Mouse (Mus musculus) layer of hippocampus, postnatal 36 days (tissue): Measurements from ENCODE around the gene Erc2. TPM values are rescaled to one million over a fixed set of nuclear protein-coding genes. Genes with fewer than 3 reads are reported as not detected.

Experiments
- DNase-seq, 2 experiments: peaks; one replicate each; pipeline ENCODE4 v3.0.0; 2022
- total RNA-seq, 2 experiments: library from RNA; stranded (reverse); gene quantifications; 2 replicates each; pipeline ENCODE4 v1.2.3; 2021

Erc2 gene
- total RNA-seq, 2 experiments from 2014 or later = 221 to 266 TPM

GRCm38 (mm10) chr14:28457428-28457827 is 835.2 kb downstream of the Erc2 start:
- DNase-seq = no peak

GRCm38 (mm10) chr14:28467956-28468355 is 845.7 kb downstream of the Erc2 start:
- no peak for DNase-seq

- no peak for DNase-seq
Measured at GRCm38 (mm10) chr14:28469696-28470095, 847.5 kb downstream of the Erc2 start.

DNA sequence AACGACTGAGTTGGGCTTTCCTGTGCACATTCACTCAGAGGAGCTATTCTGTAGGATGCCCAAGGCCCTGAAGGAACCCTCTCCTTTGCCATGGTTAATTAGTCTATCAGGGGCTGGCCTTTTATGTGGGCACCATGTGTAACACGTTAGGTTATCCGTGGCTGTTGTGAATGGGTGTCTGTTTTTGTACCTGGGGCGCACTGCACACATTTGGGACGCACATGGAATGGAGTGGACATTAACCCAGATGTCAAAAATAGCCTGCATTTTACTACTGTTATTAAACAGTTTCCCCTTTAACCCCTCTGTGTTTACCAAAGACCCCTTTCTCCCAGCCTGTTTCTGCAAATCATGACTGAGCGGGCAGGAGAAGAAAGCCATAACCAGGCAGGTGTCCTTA is 848.0 kb downstream of the Erc2 start:
- no peak for DNase-seq

DNA sequence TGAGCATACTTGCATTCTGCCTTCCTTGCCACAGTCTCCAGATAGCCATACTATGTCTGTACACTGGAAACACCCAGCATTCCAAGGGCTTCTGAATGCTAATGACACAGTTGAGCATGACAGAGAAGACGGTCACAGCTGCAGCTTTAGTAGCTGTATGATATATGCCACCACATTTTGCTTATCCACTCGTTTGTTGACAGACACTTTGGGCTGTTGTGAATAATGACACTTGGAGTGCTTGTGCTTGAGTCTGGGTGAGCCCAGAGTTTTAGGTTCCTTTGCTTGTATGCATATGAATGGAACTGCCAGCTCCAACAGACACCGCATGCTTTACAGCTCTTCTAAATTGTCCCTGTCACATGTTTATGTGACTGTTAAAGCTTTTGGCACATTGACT is 852.8 kb downstream of the Erc2 start:
- no peak for DNase-seq

DNA sequence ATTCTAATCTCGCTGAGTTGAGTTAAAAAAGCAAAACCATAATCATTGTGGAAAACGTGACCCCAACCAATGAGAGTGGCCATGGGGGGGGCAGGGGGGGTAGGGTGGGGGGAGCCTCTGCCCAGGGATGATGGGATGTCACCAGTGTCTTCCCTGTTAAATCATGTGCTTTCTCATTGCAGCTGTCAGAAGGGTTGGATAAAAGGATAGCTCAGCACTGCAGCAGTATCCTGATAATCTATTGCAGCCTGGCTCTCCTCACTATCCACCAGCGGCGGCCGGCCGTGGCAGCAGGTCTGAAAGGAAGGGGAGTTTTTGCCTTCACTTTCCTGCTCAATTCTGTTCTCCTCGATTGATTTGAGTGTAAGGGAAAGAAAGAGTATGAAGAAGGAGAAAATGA is 853.2 kb downstream of the Erc2 start:
- no peak for DNase-seq

GRCm38 (mm10) chr14:28476746-28477145 is 854.5 kb downstream of the Erc2 start:
- DNase-seq = no peak

- no peak for DNase-seq
Measured at GRCm38 (mm10) chr14:28480866-28481265, 858.6 kb downstream of the Erc2 start.

DNA sequence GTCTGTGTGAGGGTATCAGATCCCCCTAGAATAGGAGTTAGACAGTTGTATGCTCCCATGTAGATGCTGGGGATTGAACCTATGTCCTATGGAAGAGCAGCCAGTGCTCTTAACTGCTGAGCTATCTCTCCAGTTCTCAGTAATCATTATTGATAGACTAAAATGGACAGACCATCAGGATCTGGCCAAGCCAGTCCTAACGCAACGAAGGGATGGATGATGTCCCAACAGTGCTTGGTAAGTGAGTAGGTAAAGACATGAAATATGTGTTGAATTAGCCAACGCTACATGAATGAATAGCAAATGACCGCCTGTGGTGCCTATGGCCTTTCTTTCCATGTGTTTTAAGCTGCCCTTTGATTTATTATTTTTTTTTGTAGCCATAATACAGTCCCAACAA is 871.6 kb downstream of the Erc2 start:
- DNase-seq = no peak

DNA sequence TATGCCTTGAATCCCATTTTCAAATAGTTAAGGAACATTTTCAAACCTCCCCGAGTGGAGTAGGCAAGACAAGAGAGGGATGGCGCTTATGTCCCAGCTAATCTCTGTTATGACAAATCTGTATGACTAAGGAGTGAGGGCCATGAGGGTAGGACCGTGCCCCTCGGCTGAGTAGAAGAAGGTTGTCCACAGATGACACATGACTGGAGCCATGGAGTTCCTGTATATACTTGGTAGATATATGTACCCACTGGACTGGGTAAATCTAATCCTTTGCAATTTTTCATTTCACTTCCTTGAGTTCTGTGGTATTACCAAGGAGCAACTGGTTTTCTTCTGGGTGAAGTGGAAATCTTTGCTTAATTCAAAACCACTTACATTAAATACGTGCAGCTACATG is 872.0 kb downstream of the Erc2 start:
- no peak for DNase-seq

GRCm38 (mm10) chr14:28501216-28501878 is 879.1 kb downstream of the Erc2 start:
- no peak for DNase-seq

DNA sequence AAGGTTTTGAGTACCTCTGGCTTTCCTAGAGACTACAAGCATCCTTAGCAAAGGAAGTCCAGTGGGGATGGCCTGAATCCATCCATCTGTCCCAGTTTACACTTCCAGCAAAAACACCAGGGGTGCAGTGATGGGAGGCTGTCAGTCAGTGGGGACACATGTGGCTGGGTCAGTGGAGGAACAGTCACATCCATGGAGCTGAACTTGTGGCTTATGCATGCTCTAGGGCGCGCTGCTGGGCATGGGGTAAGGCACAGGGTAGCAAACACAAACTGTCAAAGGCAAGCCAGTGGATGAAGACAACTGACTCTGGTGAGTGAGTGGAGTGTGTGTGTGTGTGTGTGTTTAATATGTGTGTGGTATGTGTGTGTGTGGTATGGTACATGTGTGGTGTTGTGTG is 881.0 kb downstream of the Erc2 start:
- DNase-seq = no peak

GRCm38 (mm10) chr14:28504101-28505050 is 882.1 kb downstream of the Erc2 start, which contains the start of gene Wnt5a:
Wnt5a (plus strand) TSS chr14:28504750.
- no peak for DNase-seq

GRCm38 (mm10) chr14:28505051-28505585 is 882.9 kb downstream of the Erc2 start:
- peak; percentile 19 to 30 for DNase-seq

DNA sequence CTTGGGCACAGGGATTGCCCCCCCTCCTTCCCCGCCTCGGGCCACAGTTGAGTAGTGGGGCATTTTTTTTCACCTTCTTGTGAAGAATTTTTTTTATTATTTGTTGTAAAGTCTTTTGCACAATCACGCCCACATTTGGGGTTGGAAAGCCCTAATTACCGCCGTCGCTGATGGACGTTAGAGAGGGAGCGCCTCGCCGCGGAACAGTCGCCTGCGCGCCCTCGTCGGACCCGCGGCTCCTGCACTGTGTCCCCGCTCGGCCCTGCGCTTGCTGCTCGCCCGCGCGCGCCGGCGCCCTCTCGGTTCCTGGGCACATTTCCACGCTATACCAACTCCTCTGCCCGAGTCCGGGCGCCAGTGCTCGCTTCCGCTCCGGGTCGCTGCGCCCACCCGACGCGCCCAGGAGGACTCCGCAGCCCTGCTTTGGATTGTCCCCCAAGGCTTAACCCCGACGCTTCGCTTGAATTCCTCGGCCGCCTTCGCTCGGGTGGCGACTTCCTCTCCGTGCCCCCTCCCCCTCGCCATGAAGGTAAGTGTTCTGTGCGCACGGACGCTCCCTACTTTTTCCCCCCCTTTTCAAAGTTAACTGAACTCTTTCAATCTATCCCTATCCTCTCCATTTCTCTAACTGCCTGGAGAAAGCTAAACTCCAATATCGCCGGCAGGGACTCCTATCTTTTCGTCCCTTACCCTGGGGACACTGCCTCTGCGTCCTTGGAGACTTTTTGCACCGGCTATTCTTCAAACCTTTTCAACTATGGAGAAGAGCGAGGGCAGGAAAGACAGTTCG is 883.6 kb downstream of the Erc2 start:
- DNase-seq = peak; percentile 22 to 23

- DNase-seq = peak; percentile 17 to 25
Measured at GRCm38 (mm10) chr14:28506376-28506831, 884.2 kb downstream of the Erc2 start.

DNA sequence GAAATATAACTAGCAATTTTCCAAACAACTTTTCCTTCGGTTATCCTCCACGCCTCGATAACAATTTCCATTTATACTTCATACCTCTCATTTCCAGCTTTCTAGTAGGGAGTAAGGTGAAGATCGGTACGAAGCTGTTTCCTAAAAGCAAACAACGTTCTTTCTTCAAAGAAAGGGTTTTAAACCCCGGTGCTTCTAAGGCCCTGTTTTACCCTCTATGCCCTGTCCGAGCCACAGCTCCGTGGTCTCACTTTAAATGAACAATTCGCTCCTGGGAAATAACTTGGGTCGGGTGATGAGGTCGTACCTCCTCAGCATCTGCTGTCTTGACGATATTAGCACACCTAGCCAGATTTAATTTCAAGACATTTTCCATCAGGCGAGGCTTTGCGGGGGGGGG is 884.8 kb downstream of the Erc2 start:
- no peak for DNase-seq

DNA sequence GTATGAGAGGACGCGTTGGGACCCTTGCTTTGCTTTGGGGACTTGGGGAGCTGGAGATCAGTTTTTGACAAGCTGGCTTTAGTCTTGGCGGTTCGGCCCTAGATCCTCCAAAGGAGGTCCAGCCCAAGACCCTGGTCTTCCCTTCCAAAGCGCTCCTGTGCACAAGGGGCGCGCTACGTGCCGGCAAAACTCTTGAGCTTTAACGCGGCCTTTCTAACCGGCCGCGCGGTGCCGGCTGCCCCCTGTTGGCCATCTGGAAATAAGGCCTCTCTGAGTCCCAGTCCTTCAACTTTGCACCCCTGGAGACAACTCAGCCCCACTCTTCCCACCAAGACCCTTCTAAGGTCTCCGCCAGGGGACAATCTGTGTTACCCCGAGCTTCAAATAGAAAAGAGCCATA is 885.2 kb downstream of the Erc2 start:
- DNase-seq = peak; percentile 58 to 61

GRCm38 (mm10) chr14:28508288-28509258 is 886.3 kb downstream of the Erc2 start:
- DNase-seq = peak in 1 of 2 experiments; percentile 19

DNA sequence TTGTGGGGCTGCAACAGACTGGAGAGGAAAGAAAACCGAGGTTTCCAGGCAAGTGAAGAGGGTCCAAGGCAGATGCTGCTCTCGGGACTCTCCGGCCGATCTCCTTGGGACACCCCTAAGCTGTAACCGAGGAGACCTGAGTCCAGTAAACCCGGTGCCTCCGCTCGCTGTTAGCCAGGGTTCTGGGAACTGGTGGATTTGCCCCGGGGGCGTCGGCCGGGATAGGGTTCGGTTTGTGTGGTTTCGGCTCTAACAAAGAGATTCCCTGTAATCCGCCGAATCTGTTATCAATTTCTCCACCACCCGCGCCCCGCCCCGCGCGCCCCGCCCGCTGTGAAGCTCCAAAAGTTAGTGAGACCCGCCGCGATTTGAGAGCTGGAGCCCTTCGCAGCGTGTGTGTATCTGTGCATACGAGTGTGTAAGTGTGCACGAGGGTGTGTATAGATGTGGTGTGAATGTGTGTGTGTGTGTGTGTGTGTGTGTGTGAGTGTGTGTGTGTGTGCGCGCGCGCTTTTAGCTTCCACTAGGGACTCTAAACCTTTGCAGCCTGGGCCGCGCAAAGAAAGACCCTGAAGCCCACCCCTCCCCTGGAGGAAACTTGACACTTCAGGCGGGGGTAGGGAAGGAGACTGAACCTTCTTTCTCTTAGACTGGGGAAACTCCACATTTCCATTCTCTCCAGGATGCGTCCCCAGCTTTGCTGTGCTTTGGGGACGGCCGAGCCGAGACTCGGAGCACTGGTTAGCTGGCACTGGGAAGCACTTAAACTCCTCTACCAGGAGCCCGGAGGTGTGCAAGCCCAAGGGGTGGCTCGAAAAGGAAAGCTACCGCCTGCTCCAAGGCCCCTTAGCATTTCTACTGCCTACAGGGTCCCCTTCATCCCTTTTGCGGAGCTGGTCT is 887.5 kb downstream of the Erc2 start:
- DNase-seq = peak in 1 of 2 experiments; percentile 8
